In genomic region chr19:8897865-8898495, GRCm38 (mm10) we compare ENCODE assay signal across 7 mouse cellular contexts. TPM values are rescaled to one million over a fixed set of nuclear protein-coding genes. Genes with fewer than 3 reads are reported as not detected.
DNase-seq lines count a peak whose midpoint lies in the region; ATAC-seq lines count a peak whose summit lies in the region.

Gene Ganab, plus strand, starts transcription at chr19:8898071.

- WGBS in intestine, embryonic 15.5 days, result under 1% methylated on average over 49 of the region's 53 CpGs
- WGBS in midbrain, embryonic 10.5 days, result under 1% methylated on average over 53 of the region's 53 CpGs

- peak within 1 kb of the TSS; percentile 94 for H3K9ac ChIP-seq in intestine, embryonic 15.5 days

- DNase-seq in adrenal gland, adult 18-20 months (ENCODE audit: low spot score in 2 of 2), result peak; percentile 89 to 92
- peak; percentile 100 for DNase-seq in embryo, embryonic 11 days
- peak; percentile 89 to 93 for DNase-seq in gastrocnemius, postnatal 36 days
- DNase-seq in left cerebral cortex, postnatal 25 days (ENCODE audit: low spot score in 2 of 2), result peak; percentile 97 to 98
- DNase-seq in midbrain, embryonic 10.5 days (ENCODE audit: low spot score), result peak; percentile 97
- peak; percentile 92 for DNase-seq in right cerebral cortex, postnatal 4 days

- H3K27me3 ChIP-seq in intestine, embryonic 15.5 days (replicated peaks), result no peaks in the 10 kb centered on the region
- no peaks in the 10 kb centered on the region for H3K27me3 ChIP-seq in midbrain, embryonic 10.5 days (ENCODE audit: low read depth, poor library complexity, severe bottlenecking)

- H3K4me3 ChIP-seq in intestine, embryonic 15.5 days (replicated peaks), result peak within 1 kb of the TSS; percentile 87
- peak within 1 kb of the TSS; percentile 95 for H3K4me3 ChIP-seq in midbrain, embryonic 10.5 days

- no peaks in the 10 kb centered on the region for H3K9me3 ChIP-seq in intestine, embryonic 15.5 days
- no peaks in the 10 kb centered on the region for H3K9me3 ChIP-seq in midbrain, embryonic 10.5 days (replicated peaks)

- H3K4me1 ChIP-seq in intestine, embryonic 15.5 days (replicated peaks), result peaks cover 22% of the 10 kb centered on the region
- peaks cover 50% of the 10 kb centered on the region for H3K4me1 ChIP-seq in midbrain, embryonic 10.5 days

- H3K4me2 ChIP-seq in intestine, embryonic 15.5 days (replicated peaks), result peak within 1 kb of the TSS; percentile 66

- intact Hi-C loops in gastrocnemius, postnatal 36 days (cut with DNase I), result no loop called here
- intact Hi-C loops in left cerebral cortex, postnatal 25 days (cut with DNase I), result loop anchor here (2.0 to 5.0 kb wide), 2 partner anchors 15 to 54 kb away; partner anchors contain the start of gene Tut1

- peaks cover 13% of the 10 kb centered on the region; the same call in 1 of the 2 replicates for H3K36me3 ChIP-seq in intestine, embryonic 15.5 days
- H3K36me3 ChIP-seq in midbrain, embryonic 10.5 days, result peaks cover 62% of the 10 kb centered on the region

- ATAC-seq in intestine, embryonic 15.5 days, result peak; percentile 99

- peak within 1 kb of the TSS; percentile 91 for H3K27ac ChIP-seq in intestine, embryonic 15.5 days
- H3K27ac ChIP-seq in midbrain, embryonic 10.5 days (replicated peaks), result peak within 1 kb of the TSS; percentile 94

RNA-seq across cellular contexts. Expression of gene Ganab, which starts in this region (rescaled TPM):
- total RNA-seq in adrenal gland, adult 18-20 months (2021), result 100 to 1,000 TPM; 163 to 212 TPM
- total RNA-seq in gastrocnemius, postnatal 36 days (2021), result 10 to 100 TPM; 19.3 to 19.9 TPM
- 92.6 and 93.3 TPM in 2 replicates for polyA plus RNA-seq in intestine, embryonic 15.5 days (2015; fragmentation: Nextera tagmentation; extraction: Ambion mirVana)
- total RNA-seq in left cerebral cortex, postnatal 25 days (2021), result 100 to 1,000 TPM in 1 of 2 experiments, 10 to 100 TPM in 1; 98.5 to 102 TPM
- 118 and 120 TPM in 2 replicates for polyA plus RNA-seq in midbrain, embryonic 10.5 days (2016; fragmentation: Nextera tagmentation; extraction: Ambion mirVana)

Comparison
In these comparisons a context has a peak if more than half of its experiments do, and no peak if none do; other contexts are left out.
1. Peak in every context shown above with its lines: DNase-seq, ATAC-seq, H3K4me3 ChIP-seq and H3K27ac ChIP-seq.
2. RNA of gene Ganab (total RNA-seq): 163 to 212 TPM in adrenal gland, adult 18-20 months and 98.5 to 102 TPM in left cerebral cortex, postnatal 25 days; 19.3 to 19.9 TPM in gastrocnemius, postnatal 36 days; every median in the first group is over 4 times any median in the second.